Mouse (Mus musculus) limb, embryonic 11.5 days (tissue): ENCODE results near the gene Vangl1. TPM values are rescaled to one million over a fixed set of nuclear protein-coding genes. Genes with fewer than 3 reads are reported as not detected.
A peak's percentile ranks its signal among the peaks of the same experiment; 100 is the strongest.
"Not testable (repeated sequence)": the region's sequence is repeated elsewhere in the genome, so short reads cannot be mapped to it uniquely, and the experiment has no call there.

Experiments used
- ATAC-seq: fragments of 200-750 bp; cut with Nextera tagmentation; 2 replicates; pipeline ENCODE4 v1.8.0; 2017; ENCODE audit warnings: low read depth; ENCODE audit not compliant: insufficient number of reproducible peaks, low FRiP score, low TSS enrichment
- DNase-seq: peaks from one replicate; pipeline ENCODE4 v3.0.0-alpha.2; 2015; ENCODE audit warnings: low spot score
- H3K27ac ChIP-seq: fragments of 300-500 bp; sonication (generic); replicated peaks from 2 replicates; pipeline ENCODE4 v1.5.1; 2014; ENCODE audit warnings: low read depth, mild to moderate bottlenecking, low read length
- H3K27me3 ChIP-seq: fragments of 300-500 bp; sonication (generic); 2 replicates; pipeline ENCODE4 v1.6.1; 2014; ENCODE audit warnings: mild to moderate bottlenecking, low read length, mixed read lengths; ENCODE audit not compliant: control insufficient read depth, insufficient read depth
- H3K36me3 ChIP-seq: fragments of 300-500 bp; sonication (generic); 2 replicates; pipeline ENCODE4 v1.6.1; 2014; ENCODE audit warnings: mild to moderate bottlenecking, low read length, moderate library complexity, mixed read lengths; ENCODE audit not compliant: control insufficient read depth, insufficient read depth
- H3K4me1 ChIP-seq: fragments of 300-500 bp; sonication (generic); 2 replicates; pipeline ENCODE4 v1.6.1; 2014; ENCODE audit warnings: low read length, mixed read lengths; ENCODE audit not compliant: control insufficient read depth, insufficient read depth
- H3K4me2 ChIP-seq: fragments of 300-500 bp; sonication (generic); 2 replicates; pipeline ENCODE4 v1.6.1; 2014; ENCODE audit warnings: low read depth, mild to moderate bottlenecking, moderate library complexity; ENCODE audit not compliant: severe bottlenecking
- H3K4me3 ChIP-seq: fragments of 300-500 bp; sonication (generic); 2 replicates; pipeline ENCODE4 v1.5.1; 2014; ENCODE audit warnings: low read depth, low read length
- H3K9ac ChIP-seq: fragments of 300-500 bp; sonication (generic); 2 replicates; pipeline ENCODE4 v1.6.1; 2014; ENCODE audit warnings: mild to moderate bottlenecking, low read length
- H3K9me3 ChIP-seq: fragments of 300-500 bp; sonication (generic); 2 replicates; pipeline ENCODE4 v1.6.1; 2016; ENCODE audit warnings: low read length; ENCODE audit not compliant: control insufficient read depth
- WGBS: fragments of 180-500 bp; shearing (Covaris S2); extraction: QIAGEN DNeasy Blood & Tissue Kit; methylation state at CpG from one replicate; pipeline ENCODE4 v1.1.7; 2014; 5-methylcytosine and 5-hydroxymethylcytosine counted together
- polyA plus RNA-seq: library from polyadenylated mRNA; unstranded; fragments of >200 nt; fragmentation: Nextera tagmentation; extraction: Ambion mirVana; gene quantifications from 2 replicates; pipeline ENCODE4 v1.2.1, GENCODE M21; 2014

Gene Vangl1
- polyA plus RNA-seq, 1 experiment from 2014 or later, result 15.4 TPM

- H3K4me2 ChIP-seq, result peak overlapping the region; percentile 28; the same call in 1 of the 2 replicates
- H3K9ac ChIP-seq, result no peak overlapping the region
- ATAC-seq (no peak), DNase-seq (peak; percentile 31)
- no peaks in the 10 kb centered on the region for H3K9me3 ChIP-seq
- H3K4me3 ChIP-seq, result no peak overlapping the region
- peaks cover 2% of the 10 kb centered on the region; the same call in 1 of the 2 replicates for H3K27me3 ChIP-seq
- 3% methylated on average over 7 of the region's 7 CpGs for WGBS
- H3K4me1 ChIP-seq, result peaks cover 14% of the 10 kb centered on the region
- no peak overlapping the region for H3K27ac ChIP-seq
- no peaks in the 10 kb centered on the region for H3K36me3 ChIP-seq
These were observed 951 bp upstream of the Vangl1 start for GRCm38 (mm10) chr3:102205458-102205830.

- not testable (repeated sequence) for H3K36me3 ChIP-seq, H3K27ac ChIP-seq, H3K9ac ChIP-seq, H3K9me3 ChIP-seq, H3K27me3 ChIP-seq
- peak overlapping the region; percentile 79 for H3K4me2 ChIP-seq
- H3K4me3 ChIP-seq, result peak overlapping the region; percentile 70
- DNase-seq, result peak; percentile 38
- H3K4me1 ChIP-seq, result peaks cover 19% of the 10 kb centered on the region
- WGBS, result 10% methylated on average over 13 of the region's 17 CpGs
- ATAC-seq, result peak; percentile 26
These were observed 403 bp upstream of the Vangl1 start for GRCm38 (mm10) chr3:102204734-102205457.

GRCm38 (mm10) chr3:102203131-102203530 is 1.4 kb downstream of the Vangl1 start:
- H3K9ac ChIP-seq, result peak overlapping the region; percentile 86
- H3K9me3 ChIP-seq, result no peaks in the 10 kb centered on the region
- no peaks in the 10 kb centered on the region for H3K36me3 ChIP-seq
- DNase-seq (no peak), ATAC-seq (no peak)
- 7% methylated on average over 7 of the region's 7 CpGs for WGBS
- peak overlapping the region; percentile 70 for H3K4me3 ChIP-seq
- peak overlapping the region; percentile 79 for H3K4me2 ChIP-seq
- no peak overlapping the region for H3K27ac ChIP-seq
- H3K27me3 ChIP-seq, result peaks cover 2% of the 10 kb centered on the region; the same call in 1 of the 2 replicates
- peaks cover 23% of the 10 kb centered on the region for H3K4me1 ChIP-seq

- Histone ChIP-seq H3K27me3 (no peaks in the 10 kb centered on the region; the same call in 1 of the 2 replicates), H3K9ac (no peak overlapping the region), H3K27ac (no peak overlapping the region), H3K9me3 (no peaks in the 10 kb centered on the region), H3K36me3 (0 out of 2 replicates have a peak, but pooled peaks cover 2% of the 10 kb centered on the region), H3K4me3 (no peak overlapping the region), H3K4me1 (peaks cover 40% of the 10 kb centered on the region), H3K4me2 (no peak overlapping the region)
- WGBS, result 26% methylated on average over 4 of the region's 4 CpGs
- ATAC-seq (no peak), DNase-seq (no peak)
These were observed 4.5 kb downstream of the Vangl1 start for GRCm38 (mm10) chr3:102199991-102200390.

- no peaks in the 10 kb centered on the region for H3K27me3 ChIP-seq
- no peak for ATAC-seq
- no peak overlapping the region for H3K4me2 ChIP-seq
- WGBS, result 60% methylated on average over 4 of the region's 4 CpGs
- H3K4me3 ChIP-seq, result no peak overlapping the region
- 0 out of 2 replicates have a peak, but pooled peaks cover 2% of the 10 kb centered on the region for H3K36me3 ChIP-seq
- H3K9me3 ChIP-seq, result no peaks in the 10 kb centered on the region
- peaks cover 46% of the 10 kb centered on the region for H3K4me1 ChIP-seq
- H3K27ac ChIP-seq, result no peak overlapping the region
- no peak for DNase-seq
- no peak overlapping the region for H3K9ac ChIP-seq
These were observed 5.3 kb downstream of the Vangl1 start for GRCm38 (mm10) chr3:102199226-102199625.

- Histone ChIP-seq H3K36me3 (0 out of 2 replicates have a peak, but pooled peaks cover 2% of the 10 kb centered on the region), H3K4me3 (no peak overlapping the region), H3K4me2 (no peak overlapping the region), H3K27me3 (no peaks in the 10 kb centered on the region), H3K4me1 (peaks cover 52% of the 10 kb centered on the region), H3K9ac (no peak overlapping the region), H3K27ac (no peak overlapping the region), H3K9me3 (no peaks in the 10 kb centered on the region)
- no peak for DNase-seq
- whole genome bisulfite sequencing, result 35% methylated on average over 6 of the region's 6 CpGs
- no peak for ATAC-seq
These were observed 6.0 kb downstream of the Vangl1 start for GRCm38 (mm10) chr3:102198446-102198845.

- peaks cover 53% of the 10 kb centered on the region for H3K4me1 ChIP-seq
- no peak overlapping the region for H3K27ac ChIP-seq
- no peak overlapping the region for H3K4me2 ChIP-seq
- no peak overlapping the region for H3K4me3 ChIP-seq
- H3K36me3 ChIP-seq, result 0 out of 2 replicates have a peak, but pooled peaks cover 2% of the 10 kb centered on the region
- no peaks in the 10 kb centered on the region for H3K27me3 ChIP-seq
- H3K9ac ChIP-seq, result no peak overlapping the region
- DNase-seq (peak; percentile 29), ATAC-seq (no peak)
- no peaks in the 10 kb centered on the region for H3K9me3 ChIP-seq
- 5% methylated on average over 5 of the region's 5 CpGs for WGBS
These were observed 6.7 kb downstream of the Vangl1 start for GRCm38 (mm10) chr3:102197746-102198145.

GRCm38 (mm10) chr3:102197152-102197551 is 7.3 kb downstream of the Vangl1 start:
- no peaks in the 10 kb centered on the region for H3K9me3 ChIP-seq
- WGBS, result 77% methylated on average over 5 of the region's 5 CpGs
- H3K27ac ChIP-seq, result no peak overlapping the region
- no peak overlapping the region for H3K4me2 ChIP-seq
- no peak overlapping the region for H3K9ac ChIP-seq
- H3K4me1 ChIP-seq, result peaks cover 53% of the 10 kb centered on the region
- no peak overlapping the region for H3K4me3 ChIP-seq
- H3K27me3 ChIP-seq, result no peaks in the 10 kb centered on the region
- 0 out of 2 replicates have a peak, but pooled peaks cover 2% of the 10 kb centered on the region for H3K36me3 ChIP-seq
- DNase-seq (no peak), ATAC-seq (no peak)
